Mouse (Mus musculus) embryonic facial prominence, embryonic 15.5 days (tissue): ENCODE measurements around the gene Cd163l1. TPM values are rescaled to one million over a fixed set of nuclear protein-coding genes. Genes with fewer than 3 reads are reported as not detected.

Experiments used
- ATAC-seq: fragments of 200-750 bp; cut with Nextera tagmentation; 2 replicates; pipeline ENCODE4 v1.8.0; 2017; ENCODE audit warnings: low read depth, moderate TSS enrichment; ENCODE audit not compliant: insufficient number of reproducible peaks, low FRiP score, low TSS enrichment
- H3K27ac ChIP-seq: fragments of 300-500 bp; sonication (generic); replicated peaks from 2 replicates; pipeline ENCODE4 v1.5.1; 2015; ENCODE audit warnings: mild to moderate bottlenecking, inconsistent platforms
- H3K27me3 ChIP-seq: fragments of 300-500 bp; sonication (generic); 2 replicates; pipeline ENCODE4 v1.6.1; 2015; ENCODE audit warnings: inconsistent platforms
- H3K36me3 ChIP-seq: fragments of 300-500 bp; sonication (generic); 2 replicates; pipeline ENCODE4 v1.6.1; 2015; ENCODE audit warnings: mild to moderate bottlenecking, inconsistent platforms
- H3K4me1 ChIP-seq: fragments of 300-500 bp; sonication (generic); 2 replicates; pipeline ENCODE4 v1.6.1; 2015; ENCODE audit warnings: inconsistent platforms
- H3K4me2 ChIP-seq: fragments of 300-500 bp; sonication (generic); replicated peaks from 2 replicates; pipeline ENCODE4 v1.6.1; 2015; ENCODE audit warnings: mild to moderate bottlenecking, inconsistent platforms
- H3K4me3 ChIP-seq: fragments of 300-500 bp; sonication (generic); replicated peaks from 2 replicates; pipeline ENCODE4 v1.5.1; 2015; ENCODE audit warnings: mild to moderate bottlenecking, inconsistent platforms
- H3K9ac ChIP-seq: fragments of 300-500 bp; sonication (generic); 2 replicates; pipeline ENCODE4 v1.6.1; 2015; ENCODE audit warnings: inconsistent platforms
- H3K9me3 ChIP-seq: fragments of 300-500 bp; sonication (generic); replicated peaks from 2 replicates; pipeline ENCODE4 v1.6.1; 2016; ENCODE audit warnings: inconsistent platforms
- WGBS: fragments of 180-500 bp; shearing (Covaris S2); methylation state at CpG from one replicate; pipeline ENCODE4 v1.1.7; 2015; 5-methylcytosine and 5-hydroxymethylcytosine counted together
- polyA plus RNA-seq: library from polyadenylated mRNA; unstranded; fragments of >200 nt; fragmentation: Nextera tagmentation; extraction: Ambion mirVana; gene quantifications from 2 replicates; pipeline ENCODE4 v1.2.1, GENCODE M21; 2015

Gene Cd163l1
- polyA plus RNA-seq, 1 experiment from 2014 or later, result 0.24 TPM

DNA sequence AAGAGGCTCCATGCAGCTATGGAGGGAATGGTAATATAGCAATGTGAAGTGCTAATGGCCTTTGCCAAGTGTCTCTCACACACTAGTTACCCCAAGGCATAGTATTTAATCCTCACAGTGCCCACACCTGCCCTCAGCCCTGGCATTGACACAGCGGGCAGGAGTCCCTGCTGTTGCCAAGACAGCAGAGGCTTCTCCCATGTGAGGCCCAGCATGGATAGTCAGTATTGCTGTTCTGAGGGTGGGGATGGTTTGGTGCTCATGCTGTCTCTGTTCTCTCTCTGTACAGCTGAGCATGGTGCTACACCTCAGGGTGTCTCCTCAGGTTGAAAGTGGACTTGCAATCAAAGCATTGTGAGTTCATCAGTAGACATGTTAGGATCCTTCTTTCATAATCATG is 27.6 kb upstream of the Cd163l1 start:
- no peaks in the 10 kb centered on the region for H3K4me1 ChIP-seq
- no peak overlapping the region for H3K9ac ChIP-seq
- no peak overlapping the region for H3K4me3 ChIP-seq
- WGBS, result 83% methylated on average over 1 of the region's 1 CpGs
- no peaks in the 10 kb centered on the region for H3K27me3 ChIP-seq
- no peak overlapping the region for H3K27ac ChIP-seq
- H3K4me2 ChIP-seq, result no peak overlapping the region
- H3K36me3 ChIP-seq, result no peaks in the 10 kb centered on the region
- H3K9me3 ChIP-seq, result no peaks in the 10 kb centered on the region
- no peak for ATAC-seq

DNA sequence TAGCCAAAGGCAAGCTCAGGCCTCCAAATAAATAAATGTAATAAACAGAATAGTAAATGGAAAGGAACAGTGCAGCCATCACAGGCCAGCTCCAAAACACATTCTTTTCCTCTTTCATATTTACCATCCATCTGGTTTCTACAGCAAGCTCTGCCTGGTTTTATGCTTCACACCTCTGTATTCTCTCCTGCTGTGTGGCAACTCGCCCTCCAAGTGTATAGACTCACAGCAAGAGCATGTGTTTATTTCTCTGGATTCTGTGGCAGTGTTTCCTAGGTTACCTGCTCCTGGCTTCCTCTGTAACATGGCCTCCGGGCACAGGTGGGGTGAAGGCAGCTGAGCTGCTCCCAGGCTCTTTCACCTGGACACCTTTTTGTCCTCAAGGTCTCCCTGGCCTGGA is 25.6 kb upstream of the Cd163l1 start:
- Histone ChIP-seq H3K9me3 (no peaks in the 10 kb centered on the region), H3K27me3 (no peaks in the 10 kb centered on the region), H3K9ac (no peak overlapping the region), H3K4me1 (no peaks in the 10 kb centered on the region), H3K36me3 (no peaks in the 10 kb centered on the region), H3K27ac (no peak overlapping the region), H3K4me2 (no peak overlapping the region), H3K4me3 (no peak overlapping the region)
- ATAC-seq, result no peak
- 63% methylated on average over 2 of the region's 2 CpGs for WGBS

DNA sequence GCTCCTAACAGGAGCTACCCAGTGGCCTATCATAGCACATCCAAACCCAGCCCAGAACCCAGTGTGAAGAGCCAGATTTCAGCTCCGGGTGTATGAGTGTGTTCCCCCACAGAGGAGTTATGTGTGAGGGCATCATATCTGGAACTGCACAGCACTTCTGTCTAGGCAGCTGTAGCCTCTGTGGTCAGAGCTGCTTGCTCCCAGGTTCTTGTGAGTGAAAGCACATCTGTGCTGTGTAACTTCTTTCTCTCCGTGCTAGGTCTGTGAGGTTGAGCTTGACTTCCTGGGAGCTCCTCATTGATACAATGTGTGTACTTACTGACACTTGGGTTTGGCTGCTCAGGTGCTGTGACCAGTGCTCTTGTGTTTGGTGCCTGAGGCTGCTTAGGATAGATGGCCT is 25.2 kb upstream of the Cd163l1 start:
- Histone ChIP-seq H3K36me3 (no peaks in the 10 kb centered on the region), H3K27ac (no peak overlapping the region), H3K4me2 (no peak overlapping the region), H3K4me3 (no peak overlapping the region), H3K4me1 (no peaks in the 10 kb centered on the region), H3K9ac (no peak overlapping the region), H3K9me3 (no peaks in the 10 kb centered on the region), H3K27me3 (no peaks in the 10 kb centered on the region)
- 81% methylated on average over 2 of the region's 2 CpGs for WGBS
- ATAC-seq, result no peak

DNA sequence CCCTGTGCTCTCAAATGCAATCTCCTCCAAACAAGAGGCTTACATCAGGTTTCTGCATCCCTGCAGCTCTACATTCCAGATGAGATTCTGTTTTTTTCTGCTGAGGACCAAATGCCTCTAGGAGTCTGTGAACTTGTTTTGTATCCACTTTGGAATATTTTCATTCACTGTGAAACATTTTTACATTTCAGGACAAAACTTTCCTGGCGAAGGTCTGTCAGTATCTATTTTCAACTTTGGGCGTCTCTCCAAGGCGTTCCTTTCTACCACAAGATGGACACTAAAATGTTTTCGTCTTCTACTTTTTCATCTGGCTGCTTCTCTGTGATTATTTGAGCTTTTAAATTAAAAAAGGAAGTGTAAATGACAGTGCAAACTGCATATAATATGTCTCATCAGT is 24.0 kb upstream of the Cd163l1 start:
- Histone ChIP-seq H3K27ac (no peak overlapping the region), H3K9me3 (no peaks in the 10 kb centered on the region), H3K4me1 (no peaks in the 10 kb centered on the region), H3K27me3 (no peaks in the 10 kb centered on the region), H3K9ac (no peak overlapping the region), H3K4me3 (no peak overlapping the region), H3K4me2 (no peak overlapping the region), H3K36me3 (no peaks in the 10 kb centered on the region)
- ATAC-seq, result no peak
- 79% methylated on average over 4 of the region's 4 CpGs for WGBS

DNA sequence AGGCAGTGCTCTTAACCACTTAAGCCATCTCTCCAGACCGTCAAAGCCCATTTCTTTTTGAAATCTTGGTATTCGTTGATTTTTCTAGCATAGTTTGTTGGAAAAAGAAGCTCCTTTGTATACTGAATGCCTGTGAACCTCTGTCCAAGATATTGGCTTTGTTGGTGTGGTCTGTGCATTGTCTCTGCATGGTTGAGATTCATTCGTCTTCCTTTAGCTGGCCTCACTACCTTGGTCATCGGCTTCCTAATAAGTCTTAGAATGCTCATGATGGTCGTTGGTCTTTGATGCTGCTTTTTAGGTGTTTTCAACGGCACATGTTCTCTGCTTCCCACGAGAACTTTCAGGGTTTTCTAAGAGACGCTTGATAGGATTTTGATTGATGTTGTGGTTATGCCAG is 22.1 kb upstream of the Cd163l1 start:
- no peak overlapping the region for H3K27ac ChIP-seq
- H3K9ac ChIP-seq, result no peak overlapping the region
- H3K4me2 ChIP-seq, result no peak overlapping the region
- H3K9me3 ChIP-seq, result no peaks in the 10 kb centered on the region
- no peak overlapping the region for H3K4me3 ChIP-seq
- WGBS, result 75% methylated on average over 8 of the region's 8 CpGs
- H3K4me1 ChIP-seq, result no peaks in the 10 kb centered on the region
- no peaks in the 10 kb centered on the region for H3K27me3 ChIP-seq
- no peaks in the 10 kb centered on the region for H3K36me3 ChIP-seq
- no peak for ATAC-seq

DNA sequence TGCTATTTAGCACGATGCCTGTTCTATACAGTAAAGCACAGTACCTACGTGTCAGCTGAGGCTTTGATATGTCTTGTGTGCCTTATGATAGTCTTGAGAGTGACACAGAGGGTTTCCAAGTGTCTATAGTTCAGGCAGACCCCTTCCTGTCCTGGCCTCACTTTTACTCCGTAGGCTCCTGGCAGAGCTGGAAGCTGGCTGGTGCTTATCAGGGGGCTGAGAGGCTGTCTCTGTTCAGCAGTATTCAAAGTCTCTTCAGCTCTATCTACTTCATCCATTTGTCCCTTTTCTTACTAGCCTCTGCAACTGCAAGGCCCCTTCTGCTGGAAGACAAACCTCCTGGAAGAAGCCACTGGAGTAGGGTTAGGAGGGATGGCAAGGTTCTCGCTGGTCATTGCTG is 17.0 kb upstream of the Cd163l1 start:
- ATAC-seq, result no peak

DNA sequence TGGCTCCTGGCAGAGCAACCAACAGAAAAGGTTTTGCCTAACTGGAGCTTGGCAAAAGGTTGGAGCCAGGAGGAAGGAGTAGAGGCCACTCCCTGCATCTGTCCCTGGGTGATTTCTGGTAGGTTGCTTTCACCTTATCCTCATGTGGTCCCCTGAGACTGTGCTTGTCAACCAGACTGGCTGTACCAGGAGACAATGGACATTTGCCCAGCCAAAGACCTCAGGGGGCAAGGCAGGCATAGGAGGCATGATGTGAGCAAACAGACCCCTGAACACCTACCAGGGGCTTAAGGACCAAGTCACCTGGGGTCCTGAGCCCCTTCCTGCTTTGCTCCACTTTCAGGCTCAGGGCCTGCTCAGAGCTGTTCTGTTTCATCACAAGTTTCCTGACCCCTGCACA is 12.2 kb upstream of the Cd163l1 start, which contains the start of gene Olfr524:
Gene Olfr524, minus strand, starts transcription at position 101 of the 400 bp plus-strand sequence.
- H3K4me3 ChIP-seq, result no peak within 1 kb of the TSS
- H3K9me3 ChIP-seq, result no peaks in the 10 kb centered on the region
- H3K9ac ChIP-seq, result no peak within 1 kb of the TSS
- H3K36me3 ChIP-seq, result no peaks in the 10 kb centered on the region
- H3K4me1 ChIP-seq, result no peaks in the 10 kb centered on the region
- ATAC-seq, result no peak
- no peaks in the 10 kb centered on the region for H3K27me3 ChIP-seq
- no peak within 1 kb of the TSS for H3K4me2 ChIP-seq
- H3K27ac ChIP-seq, result no peak within 1 kb of the TSS

More for the DNA sequence above, 17.0 kb upstream of the Cd163l1 start:
- no peaks in the 10 kb centered on the region for H3K9me3 ChIP-seq
- no peaks in the 10 kb centered on the region for H3K27me3 ChIP-seq
- no peaks in the 10 kb centered on the region for H3K36me3 ChIP-seq
- H3K4me1 ChIP-seq, result no peaks in the 10 kb centered on the region
- no peak overlapping the region for H3K4me2 ChIP-seq
- no peak overlapping the region for H3K4me3 ChIP-seq
- WGBS, result 88% methylated on average over 4 of the region's 4 CpGs
- no peak overlapping the region for H3K9ac ChIP-seq
- H3K27ac ChIP-seq, result no peak overlapping the region

DNA sequence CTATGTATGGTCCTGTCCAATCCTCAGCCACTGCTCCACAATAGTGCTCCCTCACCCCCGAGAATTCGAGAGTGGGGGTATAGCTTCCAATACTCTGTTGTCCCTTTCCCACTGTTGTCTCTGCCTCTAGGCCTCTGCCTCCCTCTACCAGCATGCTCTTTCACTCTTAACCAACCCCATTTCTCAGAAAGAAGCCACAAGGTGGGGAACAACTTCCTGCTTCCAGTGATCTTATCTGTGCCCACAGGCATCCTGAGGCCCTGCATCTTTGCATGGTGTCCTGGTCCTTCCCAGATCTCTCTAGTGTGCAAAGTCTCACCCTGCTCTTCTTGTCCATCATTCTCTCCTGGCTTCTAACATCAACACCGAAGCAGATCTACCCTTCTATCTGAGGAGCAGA is 11.2 kb upstream of the Cd163l1 start:
- ATAC-seq, result no peak
- H3K4me1 ChIP-seq, result no peaks in the 10 kb centered on the region
- WGBS, result 85% methylated on average over 3 of the region's 3 CpGs

DNA sequence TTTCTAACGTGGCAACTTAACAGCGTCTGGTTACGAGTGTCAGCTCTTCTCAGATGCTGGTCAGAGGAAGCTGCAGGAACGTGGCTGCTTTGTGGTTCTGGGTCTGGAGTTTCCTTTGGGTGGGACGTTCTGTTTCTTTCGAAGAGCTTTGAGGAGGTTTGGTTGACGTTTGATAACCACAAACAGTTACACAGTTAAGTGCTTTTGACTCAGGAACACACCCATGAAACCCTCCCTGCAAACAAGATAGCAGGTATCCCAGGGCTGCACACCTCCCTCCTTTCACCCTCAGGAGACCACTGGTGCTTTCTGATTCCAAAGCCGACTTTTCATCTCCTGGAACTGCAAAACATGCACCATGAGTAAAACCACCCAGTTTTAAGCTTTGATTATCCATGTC is 9.9 kb upstream of the Cd163l1 start:
- H3K36me3 ChIP-seq, result no peaks in the 10 kb centered on the region
- no peaks in the 10 kb centered on the region for H3K4me1 ChIP-seq
- H3K27me3 ChIP-seq, result no peaks in the 10 kb centered on the region; the same call in 1 of the 2 replicates
- H3K9ac ChIP-seq, result no peak overlapping the region
- no peaks in the 10 kb centered on the region for H3K9me3 ChIP-seq
- H3K4me2 ChIP-seq, result no peak overlapping the region
- H3K4me3 ChIP-seq, result no peak overlapping the region
- no peak for ATAC-seq
- H3K27ac ChIP-seq, result no peak overlapping the region
- 65% methylated on average over 8 of the region's 8 CpGs for WGBS

More for the DNA sequence above, 11.2 kb upstream of the Cd163l1 start:
- H3K9me3 ChIP-seq, result no peaks in the 10 kb centered on the region
- H3K9ac ChIP-seq, result no peak overlapping the region
- no peak overlapping the region for H3K27ac ChIP-seq
- no peak overlapping the region for H3K4me2 ChIP-seq
- no peaks in the 10 kb centered on the region; the same call in 1 of the 2 replicates for H3K27me3 ChIP-seq
- H3K4me3 ChIP-seq, result no peak overlapping the region
- no peaks in the 10 kb centered on the region for H3K36me3 ChIP-seq

DNA sequence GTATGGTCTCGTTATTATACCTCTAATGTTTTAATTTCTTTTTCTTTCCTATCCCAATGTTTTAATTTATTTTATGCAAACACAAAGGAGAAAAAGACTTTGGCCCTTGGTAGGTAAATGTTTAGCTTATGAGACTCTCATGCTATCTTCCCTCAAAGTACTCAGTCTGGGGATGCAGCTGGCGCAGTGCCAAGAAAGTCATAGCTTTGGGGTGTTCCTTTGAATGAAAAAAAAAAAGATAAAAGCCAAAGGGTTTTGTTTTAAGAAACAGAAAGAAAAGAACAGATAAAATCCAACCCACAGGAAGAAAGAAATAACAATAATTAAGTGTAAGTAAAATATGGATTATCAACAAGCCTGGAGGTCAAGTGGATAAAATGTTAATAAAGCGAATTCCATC is 9.4 kb upstream of the Cd163l1 start:
- no peak for ATAC-seq
- 69% methylated on average over 3 of the region's 3 CpGs for WGBS

DNA sequence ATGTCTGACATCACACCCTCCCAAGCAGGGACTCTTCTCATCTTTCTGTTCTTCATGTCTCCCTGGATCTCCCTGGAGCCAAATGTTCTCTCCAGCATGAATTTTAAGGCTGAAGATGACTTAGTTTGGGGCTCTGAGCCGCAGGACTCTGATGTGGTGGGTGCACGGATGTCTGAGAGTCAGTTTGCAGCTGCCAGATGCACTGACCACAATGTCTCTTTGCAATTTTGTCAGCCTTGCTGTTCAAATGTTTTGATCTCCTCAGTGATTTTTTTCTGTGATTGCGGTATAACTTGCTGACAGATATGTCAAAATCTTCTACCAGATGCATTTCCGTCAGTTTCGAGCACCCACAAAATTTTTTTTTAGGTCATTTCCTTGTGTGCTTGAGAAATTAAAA is 4.2 kb upstream of the Cd163l1 start:
- WGBS, result 54% methylated on average over 5 of the region's 5 CpGs
- no peak overlapping the region for H3K9ac ChIP-seq
- H3K27ac ChIP-seq, result no peak overlapping the region
- H3K27me3 ChIP-seq, result no peaks in the 10 kb centered on the region; the same call in 1 of the 2 replicates
- ATAC-seq, result no peak
- no peak overlapping the region for H3K4me3 ChIP-seq
- no peaks in the 10 kb centered on the region for H3K9me3 ChIP-seq
- no peak overlapping the region for H3K4me2 ChIP-seq
- no peaks in the 10 kb centered on the region for H3K4me1 ChIP-seq
- H3K36me3 ChIP-seq, result no peaks in the 10 kb centered on the region

More for the DNA sequence above, 9.4 kb upstream of the Cd163l1 start:
- Histone ChIP-seq H3K4me3 (no peak overlapping the region), H3K4me1 (no peaks in the 10 kb centered on the region), H3K9me3 (no peaks in the 10 kb centered on the region), H3K27ac (no peak overlapping the region), H3K36me3 (no peaks in the 10 kb centered on the region), H3K27me3 (no peaks in the 10 kb centered on the region; the same call in 1 of the 2 replicates), H3K9ac (no peak overlapping the region), H3K4me2 (no peak overlapping the region)

DNA sequence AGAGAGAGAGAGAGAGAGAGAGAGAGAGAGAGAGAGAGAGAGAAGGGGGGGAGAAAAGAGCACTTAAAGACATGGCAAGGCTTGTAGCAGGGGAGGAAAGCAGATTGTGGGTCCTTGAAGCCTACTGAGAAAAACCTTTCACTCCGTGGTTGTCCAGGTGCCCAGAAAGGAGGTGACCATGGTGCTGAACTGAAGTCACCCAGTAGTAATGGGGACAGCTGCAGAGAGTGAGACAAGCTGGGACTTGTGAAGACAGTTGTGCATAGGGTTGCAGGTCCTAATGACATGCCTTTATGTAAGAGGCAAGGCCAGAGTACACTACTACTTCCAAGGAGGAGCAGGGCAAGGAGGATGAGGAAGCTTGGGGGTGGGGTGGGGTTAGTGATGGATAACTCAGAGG is 1.2 kb downstream of the Cd163l1 start:
- Histone ChIP-seq H3K27me3 (no peaks in the 10 kb centered on the region; the same call in 1 of the 2 replicates), H3K4me2 (no peak overlapping the region), H3K4me3 (no peak overlapping the region), H3K27ac (no peak overlapping the region), H3K9ac (no peak overlapping the region), H3K4me1 (no peaks in the 10 kb centered on the region), H3K36me3 (no peaks in the 10 kb centered on the region), H3K9me3 (no peaks in the 10 kb centered on the region)
- ATAC-seq, result no peak
- WGBS, result 8% methylated on average over 1 of the region's 1 CpGs
